Mouse (Mus musculus): Measurements from ENCODE around the gene Mpdu1. TPM values are rescaled to one million over a fixed set of nuclear protein-coding genes. Genes with fewer than 3 reads are reported as not detected.
A peak's percentile ranks its signal among the peaks of the same experiment; 100 is the strongest.

Mpdu1 gene
- polyA plus RNA-seq, 1 experiment, result 42.5 TPM

- Histone ChIP-seq H3K27ac (ENCODE audit: control insufficient read depth, insufficient read depth, low read depth, low read length) (peak overlapping the region; percentile 16; the same call in 1 of the 2 replicates), H3K4me3 (ENCODE audit: control insufficient read depth, low read depth, low read length) (no peak overlapping the region)
Observed at GRCm38 (mm10) chr11:69654760-69655159, 7.7 kb downstream of the Mpdu1 start.

GRCm38 (mm10) chr11:69653399-69653798, 9.0 kb downstream of the Mpdu1 start:
- H3K27me3 ChIP-seq (ENCODE audit: control insufficient read depth, insufficient read depth, low read length), result no peaks in the 10 kb centered on the region
- H3K36me3 ChIP-seq (ENCODE audit: control insufficient read depth, insufficient read depth, low read length), result peaks cover 14% of the 10 kb centered on the region
- no peak overlapping the region for H3K4me3 ChIP-seq (ENCODE audit: control insufficient read depth, low read depth, low read length)
- no peak overlapping the region for H3K27ac ChIP-seq (ENCODE audit: control insufficient read depth, insufficient read depth, low read depth, low read length)
- TF ChIP-seq CTCF (IDR thresholded peaks at IDR 0.05; ENCODE audit: control insufficient read depth, insufficient read depth, insufficient replicate concordance, low read depth, low read length), result no peak
- TF ChIP-seq POLR2A (IDR thresholded peaks at IDR 0.05; ENCODE audit: control insufficient read depth, low read depth, low read length), result no peak
- H3K4me1 ChIP-seq (ENCODE audit: control insufficient read depth, insufficient read depth, low read length), result peaks cover 18% of the 10 kb centered on the region

More at GRCm38 (mm10) chr11:69654760-69655159, 7.7 kb downstream of the Mpdu1 start:
- H3K4me1 ChIP-seq (ENCODE audit: control insufficient read depth, insufficient read depth, low read length), result peaks cover 18% of the 10 kb centered on the region
- H3K36me3 ChIP-seq (ENCODE audit: control insufficient read depth, insufficient read depth, low read length), result peaks cover 11% of the 10 kb centered on the region
- no peak for TF ChIP-seq CTCF (IDR thresholded peaks at IDR 0.05; ENCODE audit: control insufficient read depth, insufficient read depth, insufficient replicate concordance, low read depth, low read length)
- TF ChIP-seq POLR2A (IDR thresholded peaks at IDR 0.05; ENCODE audit: control insufficient read depth, low read depth, low read length), result no peak
- no peaks in the 10 kb centered on the region for H3K27me3 ChIP-seq (ENCODE audit: control insufficient read depth, insufficient read depth, low read length)

GRCm38 (mm10) chr11:69645860-69646259, 16.6 kb downstream of the Mpdu1 start:
- peaks cover 9% of the 10 kb centered on the region for H3K36me3 ChIP-seq (ENCODE audit: control insufficient read depth, insufficient read depth, low read length)
- H3K4me3 ChIP-seq (ENCODE audit: control insufficient read depth, low read depth, low read length), result no peak overlapping the region
- H3K27me3 ChIP-seq (ENCODE audit: control insufficient read depth, insufficient read depth, low read length), result no peaks in the 10 kb centered on the region
- TF ChIP-seq POLR2A (IDR thresholded peaks at IDR 0.05; ENCODE audit: control insufficient read depth, low read depth, low read length), result no peak
- no peak for TF ChIP-seq CTCF (IDR thresholded peaks at IDR 0.05; ENCODE audit: control insufficient read depth, insufficient read depth, insufficient replicate concordance, low read depth, low read length)
- no peaks in the 10 kb centered on the region for H3K4me1 ChIP-seq (ENCODE audit: control insufficient read depth, insufficient read depth, low read length)
- H3K27ac ChIP-seq (ENCODE audit: control insufficient read depth, insufficient read depth, low read depth, low read length), result no peak overlapping the region

GRCm38 (mm10) chr11:69635471-69635870, 27.0 kb downstream of the Mpdu1 start:
- TF ChIP-seq POLR2A (IDR thresholded peaks at IDR 0.05; ENCODE audit: control insufficient read depth, low read depth, low read length) (no peak), CTCF (IDR thresholded peaks at IDR 0.05; ENCODE audit: control insufficient read depth, insufficient read depth, insufficient replicate concordance, low read depth, low read length) (no peak)
- Histone ChIP-seq H3K4me3 (ENCODE audit: control insufficient read depth, low read depth, low read length) (no peak overlapping the region), H3K4me1 (ENCODE audit: control insufficient read depth, insufficient read depth, low read length) (peaks cover 2% of the 10 kb centered on the region), H3K36me3 (ENCODE audit: control insufficient read depth, insufficient read depth, low read length) (no peaks in the 10 kb centered on the region; the same call in 1 of the 2 replicates), H3K27ac (ENCODE audit: control insufficient read depth, insufficient read depth, low read depth, low read length) (no peak overlapping the region), H3K27me3 (ENCODE audit: control insufficient read depth, insufficient read depth, low read length) (no peaks in the 10 kb centered on the region)

- Histone ChIP-seq H3K27me3 (ENCODE audit: control insufficient read depth, insufficient read depth, low read length) (no peaks in the 10 kb centered on the region), H3K36me3 (ENCODE audit: control insufficient read depth, insufficient read depth, low read length) (no peaks in the 10 kb centered on the region), H3K4me3 (ENCODE audit: control insufficient read depth, low read depth, low read length) (peak overlapping the region; percentile 97), H3K27ac (ENCODE audit: control insufficient read depth, insufficient read depth, low read depth, low read length) (peak overlapping the region; percentile 91), H3K4me1 (ENCODE audit: control insufficient read depth, insufficient read depth, low read length) (peaks cover 2% of the 10 kb centered on the region)
- TF ChIP-seq CTCF (IDR thresholded peaks at IDR 0.05; ENCODE audit: control insufficient read depth, insufficient read depth, insufficient replicate concordance, low read depth, low read length) (no peak), POLR2A (IDR thresholded peaks at IDR 0.05; ENCODE audit: control insufficient read depth, low read depth, low read length) (no peak; the same call in 1 of the 2 replicates)
Observed at GRCm38 (mm10) chr11:69633128-69633866, 29.1 kb downstream of the Mpdu1 start.

- no peaks in the 10 kb centered on the region for H3K36me3 ChIP-seq (ENCODE audit: control insufficient read depth, insufficient read depth, low read length)
- TF ChIP-seq CTCF (IDR thresholded peaks at IDR 0.05; ENCODE audit: control insufficient read depth, insufficient read depth, insufficient replicate concordance, low read depth, low read length), result peak; percentile 81; the same call in 1 of the 2 replicates
- TF ChIP-seq POLR2A (IDR thresholded peaks at IDR 0.05; ENCODE audit: control insufficient read depth, low read depth, low read length), result peak; percentile 83
- H3K27me3 ChIP-seq (ENCODE audit: control insufficient read depth, insufficient read depth, low read length), result no peaks in the 10 kb centered on the region
- peak within 1 kb of the TSS; percentile 97 for H3K4me3 ChIP-seq (ENCODE audit: control insufficient read depth, low read depth, low read length)
- peaks cover 2% of the 10 kb centered on the region for H3K4me1 ChIP-seq (ENCODE audit: control insufficient read depth, insufficient read depth, low read length)
- H3K27ac ChIP-seq (ENCODE audit: control insufficient read depth, insufficient read depth, low read depth, low read length), result peak within 1 kb of the TSS; percentile 91
Observed at GRCm38 (mm10) chr11:69632284-69633089, 30.0 kb downstream of the Mpdu1 start, which contains the start of gene Fxr2. TSS of gene Fxr2 (plus strand) at chr11:69632990.

GRCm38 (mm10) chr11:69629802-69630201, 32.6 kb downstream of the Mpdu1 start:
- Histone ChIP-seq H3K36me3 (ENCODE audit: control insufficient read depth, insufficient read depth, low read length) (no peaks in the 10 kb centered on the region), H3K4me1 (ENCODE audit: control insufficient read depth, insufficient read depth, low read length) (peaks cover 2% of the 10 kb centered on the region), H3K27me3 (ENCODE audit: control insufficient read depth, insufficient read depth, low read length) (no peaks in the 10 kb centered on the region), H3K4me3 (ENCODE audit: control insufficient read depth, low read depth, low read length) (no peak overlapping the region), H3K27ac (ENCODE audit: control insufficient read depth, insufficient read depth, low read depth, low read length) (no peak overlapping the region)
- TF ChIP-seq POLR2A (IDR thresholded peaks at IDR 0.05; ENCODE audit: control insufficient read depth, low read depth, low read length) (no peak), CTCF (IDR thresholded peaks at IDR 0.05; ENCODE audit: control insufficient read depth, insufficient read depth, insufficient replicate concordance, low read depth, low read length) (no peak)

All from testis, adult 2 months (tissue).